Mouse (Mus musculus) megakaryocyte, embryonic 14.5 days (primary cell): ENCODE results near the gene Crispld2. TPM values are rescaled to one million over a fixed set of nuclear protein-coding genes. Genes with fewer than 3 reads are reported as not detected.

Experiments
- H3K27me3 ChIP-seq: replicated peaks from 2 replicates; pipeline ENCODE3; 2012; ENCODE audit warnings: inconsistent platforms
- H3K36me3 ChIP-seq: replicated peaks from 2 replicates; pipeline ENCODE3; 2012; ENCODE audit warnings: low read length, inconsistent platforms, mixed read lengths
- H3K4me1 ChIP-seq: 2 replicates; pipeline ENCODE4 v1.6.1; 2012; ENCODE audit warnings: inconsistent platforms
- H3K4me3 ChIP-seq: replicated peaks from 2 replicates; pipeline ENCODE3; 2012; ENCODE audit warnings: moderate library complexity, mild to moderate bottlenecking, inconsistent platforms
- H3K9me3 ChIP-seq: 2 replicates; pipeline ENCODE4 v1.6.1; 2012; ENCODE audit warnings: inconsistent platforms
- FLI1 ChIP-seq: IDR thresholded peaks from 2 replicates; pipeline ENCODE4 v1.6.1; 2012; ENCODE audit warnings: low read length, inconsistent platforms, mixed read lengths
- GATA1 ChIP-seq: IDR thresholded peaks from 3 replicates; pipeline ENCODE4 v1.6.1; 2012; ENCODE audit warnings: mixed read lengths, low read length, inconsistent platforms, borderline replicate concordance
- polyA plus RNA-seq: library from polyadenylated mRNA; stranded (reverse); fragments of >175 nt; gene quantifications from 2 replicates; pipeline ENCODE4 v1.2.3, GENCODE M21; 2012; ENCODE audit warnings: low replicate concordance; ENCODE audit not compliant: insufficient read depth

Gene Crispld2
- polyA plus RNA-seq, 1 experiment, result 0.83 TPM

GRCm38 (mm10) chr8:120051908-120052307 is 59.7 kb downstream of the Crispld2 start:
- TF ChIP-seq GATA1, result no peak
- no peak for TF ChIP-seq FLI1
- peaks cover 88% of the 10 kb centered on the region for H3K27me3 ChIP-seq
- peaks cover 23% of the 10 kb centered on the region for H3K9me3 ChIP-seq
- no peaks in the 10 kb centered on the region for H3K36me3 ChIP-seq
- H3K4me3 ChIP-seq, result no peak overlapping the region
- H3K4me1 ChIP-seq, result peaks cover 17% of the 10 kb centered on the region

- Histone ChIP-seq H3K27me3 (peaks cover 88% of the 10 kb centered on the region), H3K36me3 (no peaks in the 10 kb centered on the region), H3K4me3 (no peak overlapping the region), H3K4me1 (peaks cover 17% of the 10 kb centered on the region), H3K9me3 (peaks cover 27% of the 10 kb centered on the region)
- no peak for TF ChIP-seq GATA1
- TF ChIP-seq FLI1, result no peak
Measured at GRCm38 (mm10) chr8:120052318-120052717, 60.1 kb downstream of the Crispld2 start.

DNA sequence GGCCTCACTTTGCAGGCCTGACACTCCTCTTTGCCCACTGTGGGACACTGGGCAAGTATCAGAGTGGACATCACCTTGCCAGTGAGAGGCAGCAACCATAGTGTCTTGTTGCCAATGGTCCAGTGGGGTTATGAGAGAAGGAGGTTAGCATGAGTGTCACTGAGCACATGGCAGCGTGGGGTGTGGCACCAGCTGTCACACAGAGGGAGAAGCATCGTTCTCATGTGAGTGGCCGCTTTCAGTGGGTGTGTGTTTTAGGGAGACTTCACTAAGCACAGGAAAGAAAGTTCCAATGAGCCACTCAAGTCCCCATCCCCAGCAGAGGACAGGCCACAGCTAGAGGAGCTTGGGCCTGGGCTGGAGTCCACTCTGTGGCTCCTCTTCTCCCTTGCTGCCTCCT is 62.6 kb downstream of the Crispld2 start:
- H3K4me3 ChIP-seq, result peak overlapping the region; percentile 42
- peaks cover 48% of the 10 kb centered on the region for H3K9me3 ChIP-seq
- TF ChIP-seq FLI1 (no peak), GATA1 (no peak)
- H3K4me1 ChIP-seq, result peaks cover 14% of the 10 kb centered on the region
- H3K27me3 ChIP-seq, result peaks cover 82% of the 10 kb centered on the region
- no peaks in the 10 kb centered on the region for H3K36me3 ChIP-seq

DNA sequence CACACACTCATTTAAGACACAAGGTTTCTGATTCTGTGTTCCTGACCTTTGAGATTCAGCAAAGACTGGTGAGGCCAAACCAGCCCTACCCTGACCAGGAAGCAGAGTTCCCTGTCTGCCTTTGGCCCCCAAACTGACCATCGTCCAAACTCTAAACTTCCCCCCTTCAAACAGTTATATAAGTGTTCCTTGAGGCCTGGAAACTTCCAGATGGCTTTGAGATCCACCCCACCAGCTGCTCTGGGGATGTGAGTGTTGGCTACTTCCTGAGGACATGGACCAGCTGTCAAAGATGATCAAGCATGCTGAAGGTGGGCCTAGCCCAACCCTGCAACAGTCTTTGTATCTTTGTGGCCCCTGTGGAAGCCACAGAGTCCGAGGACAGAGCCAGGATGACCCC is 64.8 kb downstream of the Crispld2 start:
- H3K36me3 ChIP-seq, result no peaks in the 10 kb centered on the region
- H3K9me3 ChIP-seq, result peaks cover 65% of the 10 kb centered on the region
- H3K4me3 ChIP-seq, result no peak overlapping the region
- no peaks in the 10 kb centered on the region for H3K4me1 ChIP-seq
- TF ChIP-seq GATA1, result no peak
- no peak for TF ChIP-seq FLI1
- H3K27me3 ChIP-seq, result peaks cover 78% of the 10 kb centered on the region

- H3K9me3 ChIP-seq, result peaks cover 48% of the 10 kb centered on the region
- no peaks in the 10 kb centered on the region for H3K36me3 ChIP-seq
- H3K27me3 ChIP-seq, result peaks cover 85% of the 10 kb centered on the region
- TF ChIP-seq FLI1 (no peak), GATA1 (no peak)
- peaks cover 8% of the 10 kb centered on the region for H3K4me1 ChIP-seq
- no peak overlapping the region for H3K4me3 ChIP-seq
Measured at GRCm38 (mm10) chr8:120062742-120063141, 70.5 kb downstream of the Crispld2 start.

GRCm38 (mm10) chr8:120063326-120063725 is 71.1 kb downstream of the Crispld2 start:
- H3K36me3 ChIP-seq, result no peaks in the 10 kb centered on the region
- peaks cover 86% of the 10 kb centered on the region for H3K27me3 ChIP-seq
- H3K4me3 ChIP-seq, result no peak overlapping the region
- H3K9me3 ChIP-seq, result peaks cover 47% of the 10 kb centered on the region
- H3K4me1 ChIP-seq, result peaks cover 8% of the 10 kb centered on the region
- TF ChIP-seq FLI1 (no peak), GATA1 (no peak)

GRCm38 (mm10) chr8:120065611-120066010 is 73.4 kb downstream of the Crispld2 start:
- H3K9me3 ChIP-seq, result peaks cover 28% of the 10 kb centered on the region
- TF ChIP-seq GATA1, result no peak
- TF ChIP-seq FLI1, result no peak
- peaks cover 8% of the 10 kb centered on the region for H3K4me1 ChIP-seq
- no peaks in the 10 kb centered on the region for H3K36me3 ChIP-seq
- H3K4me3 ChIP-seq, result no peak overlapping the region
- peaks cover 78% of the 10 kb centered on the region for H3K27me3 ChIP-seq

GRCm38 (mm10) chr8:120066226-120066625 is 74.0 kb downstream of the Crispld2 start:
- no peak for TF ChIP-seq FLI1
- no peak for TF ChIP-seq GATA1
- H3K4me3 ChIP-seq, result no peak overlapping the region
- H3K9me3 ChIP-seq, result peaks cover 22% of the 10 kb centered on the region
- H3K4me1 ChIP-seq, result peaks cover 8% of the 10 kb centered on the region
- H3K27me3 ChIP-seq, result peaks cover 80% of the 10 kb centered on the region
- no peaks in the 10 kb centered on the region for H3K36me3 ChIP-seq

- H3K27me3 ChIP-seq, result peaks cover 84% of the 10 kb centered on the region
- no peak for TF ChIP-seq GATA1
- no peak for TF ChIP-seq FLI1
- peaks cover 8% of the 10 kb centered on the region for H3K4me1 ChIP-seq
- peaks cover 10% of the 10 kb centered on the region; the same call in 1 of the 2 replicates for H3K9me3 ChIP-seq
- no peak overlapping the region for H3K4me3 ChIP-seq
- no peaks in the 10 kb centered on the region for H3K36me3 ChIP-seq
Measured at GRCm38 (mm10) chr8:120067936-120068668, 75.9 kb downstream of the Crispld2 start.

- Histone ChIP-seq H3K36me3 (no peaks in the 10 kb centered on the region), H3K4me3 (no peak overlapping the region), H3K9me3 (peaks cover 10% of the 10 kb centered on the region; the same call in 1 of the 2 replicates), H3K4me1 (peaks cover 4% of the 10 kb centered on the region), H3K27me3 (peaks cover 85% of the 10 kb centered on the region)
- TF ChIP-seq FLI1 (no peak), GATA1 (no peak)
Measured at GRCm38 (mm10) chr8:120071684-120072083, 79.4 kb downstream of the Crispld2 start.
